Mouse (Mus musculus) hindbrain, postnatal 0 days (tissue): ENCODE measurements at regions not wholly inside any gene's neighbourhood (a gene's known extent, or its start where the extent isn't known, plus 50 kb on each side); places are given as distances from the start of the nearest gene placed in this dataset.

Experiments used
- ATAC-seq: fragments of 200-750 bp; cut with Nextera tagmentation; 2 replicates; pipeline ENCODE4 v1.8.0; 2017; ENCODE audit warnings: mild to moderate bottlenecking, moderate TSS enrichment, moderate library complexity
- DNase-seq: peaks from one replicate; pipeline ENCODE4 v3.0.0-alpha.2; 2015; ENCODE audit warnings: low spot score
- H3K27ac ChIP-seq: fragments of 300-500 bp; sonication (generic); 2 replicates; pipeline ENCODE4 v1.5.1; 2014; ENCODE audit warnings: mild to moderate bottlenecking
- H3K27me3 ChIP-seq: fragments of 300-500 bp; sonication (generic); 2 replicates; pipeline ENCODE4 v1.6.1; 2014; ENCODE audit warnings: low read length, mixed read lengths; ENCODE audit not compliant: insufficient read depth
- H3K36me3 ChIP-seq: fragments of 300-500 bp; sonication (generic); 2 replicates; pipeline ENCODE4 v1.6.1; 2014; ENCODE audit warnings: low read length, mixed read lengths; ENCODE audit not compliant: insufficient read depth
- H3K4me1 ChIP-seq: fragments of 300-500 bp; sonication (generic); 2 replicates; pipeline ENCODE4 v1.6.1; 2014; ENCODE audit warnings: antibody characterized with exemption, low read length, mixed read lengths; ENCODE audit not compliant: insufficient read depth
- H3K4me2 ChIP-seq: fragments of 300-500 bp; sonication (generic); 2 replicates; pipeline ENCODE4 v1.6.1; 2014; ENCODE audit warnings: low read depth, mild to moderate bottlenecking, low read length, moderate library complexity, mixed read lengths
- H3K4me3 ChIP-seq: fragments of 300-500 bp; sonication (generic); 2 replicates; pipeline ENCODE4 v1.5.1; 2014; ENCODE audit warnings: low read length
- H3K9ac ChIP-seq: fragments of 300-500 bp; sonication (generic); replicated peaks from 2 replicates; pipeline ENCODE4 v1.6.1; 2014; ENCODE audit warnings: mild to moderate bottlenecking, low read length, moderate library complexity, mixed read lengths
- H3K9me3 ChIP-seq: fragments of 300-500 bp; sonication (generic); 2 replicates; pipeline ENCODE4 v1.6.1; 2016; ENCODE audit warnings: low read length, mixed read lengths
- CTCF ChIP-seq: IDR thresholded peaks from 2 replicates; pipeline ENCODE4 v1.5.1; 2016; ENCODE audit warnings: antibody characterized with exemption, control low read depth, low read depth
- WGBS: fragments of 180-500 bp; shearing (Covaris S2); extraction: QIAGEN DNeasy Blood & Tissue Kit; methylation state at CpG from one replicate; pipeline ENCODE4 v1.1.7; 2014; 5-methylcytosine and 5-hydroxymethylcytosine counted together

DNA sequence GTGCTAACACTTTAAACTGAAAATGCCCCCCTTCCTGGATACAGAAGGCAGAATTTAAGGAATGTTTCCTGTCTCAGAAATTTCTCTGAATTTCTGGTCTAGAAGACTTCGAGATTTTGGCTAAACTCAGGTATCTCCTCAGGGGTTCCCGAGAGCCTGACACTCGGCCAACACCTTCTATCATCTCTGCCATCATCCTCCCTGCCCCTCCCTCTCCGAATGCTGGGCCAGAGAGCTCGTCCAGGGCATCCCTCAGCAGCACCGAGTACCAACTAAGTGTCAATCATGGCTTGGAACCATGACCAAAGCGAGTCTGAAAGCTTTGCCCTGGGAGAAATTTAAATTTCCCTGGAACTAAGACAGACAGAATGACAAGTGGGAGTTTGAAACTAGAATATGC, 138.2 kb upstream of the C9orf72 start:
- 59% methylated on average over 7 of the region's 7 CpGs for WGBS
- H3K4me3 ChIP-seq: no peak overlapping the region
- no peak overlapping the region for H3K27ac ChIP-seq
- H3K4me1 ChIP-seq: no peaks in the 10 kb centered on the region
- no peak for TF ChIP-seq CTCF
- no peak for DNase-seq
- no peak overlapping the region for H3K9ac ChIP-seq
- no peak overlapping the region for H3K4me2 ChIP-seq
- no peaks in the 10 kb centered on the region for H3K9me3 ChIP-seq
- H3K36me3 ChIP-seq: no peaks in the 10 kb centered on the region
- ATAC-seq: no peak
- H3K27me3 ChIP-seq: no peaks in the 10 kb centered on the region

DNA sequence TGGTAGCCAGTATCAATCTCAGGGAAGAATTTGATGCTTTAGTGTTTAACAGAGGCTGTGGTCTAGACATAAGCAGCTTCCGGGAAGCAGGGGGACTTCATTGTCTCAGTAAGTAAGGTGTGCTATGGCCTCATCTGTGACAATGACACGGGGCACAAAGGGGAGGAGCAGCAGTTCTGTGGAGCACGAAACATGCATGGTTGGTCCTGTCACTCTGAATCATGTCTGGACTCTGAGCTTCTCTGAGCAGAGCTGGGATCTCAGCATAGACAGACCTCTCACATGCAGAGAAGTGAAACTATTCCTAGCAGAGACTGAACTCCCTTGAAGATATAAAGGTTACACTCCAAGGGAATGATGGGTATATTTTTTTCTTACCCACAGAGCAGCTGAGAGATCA, 136.2 kb upstream of the C9orf72 start:
- no peaks in the 10 kb centered on the region for H3K36me3 ChIP-seq
- no peak overlapping the region for H3K4me3 ChIP-seq
- ATAC-seq: no peak
- TF ChIP-seq CTCF: no peak
- H3K27me3 ChIP-seq: no peaks in the 10 kb centered on the region
- no peak overlapping the region for H3K4me2 ChIP-seq
- H3K9ac ChIP-seq: no peak overlapping the region
- H3K9me3 ChIP-seq: no peaks in the 10 kb centered on the region
- H3K27ac ChIP-seq: no peak overlapping the region
- WGBS: 64% methylated on average over 3 of the region's 3 CpGs
- DNase-seq: no peak
- no peaks in the 10 kb centered on the region for H3K4me1 ChIP-seq

DNA sequence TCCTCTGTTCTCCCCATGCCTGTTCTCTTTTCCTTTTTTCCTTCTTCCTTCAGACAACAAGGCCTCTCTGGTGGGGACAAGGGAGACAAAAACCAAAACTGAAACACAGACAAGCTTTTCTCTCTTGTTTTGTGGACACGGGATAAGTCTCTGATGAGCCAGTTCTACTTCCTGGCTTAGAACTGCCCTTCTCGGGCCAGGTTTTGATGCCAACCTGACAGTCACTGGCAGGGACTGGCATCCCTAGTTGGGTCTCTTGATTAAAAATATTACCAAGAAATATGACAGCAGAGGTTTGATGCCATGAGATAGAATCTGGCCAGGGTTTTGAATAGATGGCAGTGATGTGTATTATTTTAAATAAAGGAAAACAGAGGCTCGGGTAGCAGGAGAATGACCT, 133.4 kb upstream of the C9orf72 start:
- no peak for TF ChIP-seq CTCF
- 83% methylated on average over 3 of the region's 3 CpGs for WGBS
- H3K9me3 ChIP-seq: no peaks in the 10 kb centered on the region
- H3K27me3 ChIP-seq: no peaks in the 10 kb centered on the region
- H3K4me2 ChIP-seq: no peak overlapping the region
- no peaks in the 10 kb centered on the region for H3K36me3 ChIP-seq
- DNase-seq (no peak), ATAC-seq (no peak)
- H3K4me3 ChIP-seq: no peak overlapping the region
- no peak overlapping the region for H3K27ac ChIP-seq
- no peak overlapping the region for H3K9ac ChIP-seq
- no peaks in the 10 kb centered on the region for H3K4me1 ChIP-seq

DNA sequence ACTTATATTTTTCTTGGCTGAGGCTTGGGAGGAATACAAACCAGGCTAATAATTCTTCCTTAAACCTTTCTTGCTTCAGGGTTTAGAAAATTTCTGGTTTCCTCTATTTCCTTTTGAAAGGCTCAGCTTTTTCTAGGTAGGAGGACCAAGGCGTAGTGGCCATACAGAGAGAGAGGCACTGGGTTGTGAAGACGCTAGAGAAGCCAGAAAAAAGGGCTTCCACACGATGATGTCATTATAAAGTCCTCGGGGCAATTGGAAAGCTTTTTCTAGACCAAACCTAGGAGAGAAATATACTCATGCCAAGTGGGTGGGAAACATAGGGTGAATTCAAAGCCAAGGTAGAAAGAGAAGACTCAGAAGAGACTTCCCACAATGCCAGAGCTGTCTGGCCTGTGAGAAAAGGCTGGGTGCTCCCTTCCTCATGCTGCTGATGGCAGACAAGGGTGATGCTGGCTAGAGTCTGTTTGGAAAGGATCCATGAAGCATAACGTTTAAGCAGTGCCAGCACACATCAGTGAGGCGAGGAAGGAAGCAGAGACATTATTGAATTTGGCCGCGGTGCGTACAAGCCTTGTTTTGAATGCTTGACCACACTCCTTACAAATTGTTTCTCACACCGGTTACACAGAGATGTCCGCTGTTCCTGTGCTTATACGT, 131.1 kb upstream of the C9orf72 start:
- H3K27me3 ChIP-seq: no peaks in the 10 kb centered on the region
- H3K4me2 ChIP-seq: no peak overlapping the region
- H3K36me3 ChIP-seq: no peaks in the 10 kb centered on the region
- no peak overlapping the region for H3K4me3 ChIP-seq
- DNase-seq: peak; percentile 67
- H3K4me1 ChIP-seq: no peaks in the 10 kb centered on the region
- no peak for TF ChIP-seq CTCF
- ATAC-seq: peak; percentile 75
- no peak overlapping the region for H3K27ac ChIP-seq
- H3K9me3 ChIP-seq: no peaks in the 10 kb centered on the region
- 50% methylated on average over 12 of the region's 12 CpGs for WGBS
- H3K9ac ChIP-seq: no peak overlapping the region

DNA sequence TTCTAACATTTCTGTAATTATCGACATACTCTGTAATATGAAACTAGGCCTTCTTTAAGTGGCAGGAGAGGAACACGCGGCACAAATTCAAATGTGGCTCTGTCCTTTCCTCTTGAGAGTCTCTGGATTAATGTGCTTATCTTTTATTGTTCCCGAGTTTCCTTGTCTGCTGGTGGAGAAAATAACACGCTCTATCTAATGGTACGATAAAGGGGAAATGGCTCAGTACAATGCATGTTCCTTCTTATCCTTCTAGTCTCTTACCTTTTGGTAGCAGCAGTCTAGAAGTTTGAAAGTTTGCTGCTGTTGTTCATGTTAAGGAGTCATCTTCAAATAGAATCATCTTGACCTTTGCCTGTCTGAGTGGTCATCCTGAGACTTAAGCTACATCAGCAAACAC, 130.1 kb upstream of the C9orf72 start:
- WGBS: 86% methylated on average over 6 of the region's 6 CpGs
- H3K36me3 ChIP-seq: no peaks in the 10 kb centered on the region
- no peaks in the 10 kb centered on the region for H3K27me3 ChIP-seq
- no peak overlapping the region for H3K27ac ChIP-seq
- no peaks in the 10 kb centered on the region for H3K4me1 ChIP-seq
- DNase-seq: no peak
- no peak for ATAC-seq
- no peaks in the 10 kb centered on the region for H3K9me3 ChIP-seq
- no peak overlapping the region for H3K4me3 ChIP-seq
- H3K4me2 ChIP-seq: no peak overlapping the region
- TF ChIP-seq CTCF: no peak
- H3K9ac ChIP-seq: no peak overlapping the region

- WGBS: 59% methylated on average over 14 of the region's 14 CpGs
- no peaks in the 10 kb centered on the region for H3K36me3 ChIP-seq
- H3K27me3 ChIP-seq: no peaks in the 10 kb centered on the region
- no peaks in the 10 kb centered on the region for H3K4me1 ChIP-seq
- H3K4me3 ChIP-seq: no peak overlapping the region
- no peak for ATAC-seq
- H3K9me3 ChIP-seq: no peaks in the 10 kb centered on the region
- H3K9ac ChIP-seq: no peak overlapping the region
- no peak for TF ChIP-seq CTCF
- DNase-seq: no peak
- H3K27ac ChIP-seq: no peak overlapping the region
- 0 out of 2 replicates have a peak overlapping the region, but pooled peaks have one; percentile 13 for H3K4me2 ChIP-seq
Measured at GRCm38 (mm10) chr4:35354046-35354445, 128.1 kb upstream of the C9orf72 start.

GRCm38 (mm10) chr4:35352606-35353005, 126.6 kb upstream of the C9orf72 start:
- no peak for TF ChIP-seq CTCF
- H3K4me1 ChIP-seq: no peaks in the 10 kb centered on the region
- H3K27me3 ChIP-seq: no peaks in the 10 kb centered on the region
- DNase-seq (no peak), ATAC-seq (no peak)
- no peak overlapping the region for H3K27ac ChIP-seq
- H3K4me3 ChIP-seq: no peak overlapping the region
- H3K36me3 ChIP-seq: no peaks in the 10 kb centered on the region
- no peak overlapping the region for H3K9ac ChIP-seq
- WGBS: 77% methylated on average over 1 of the region's 1 CpGs
- no peaks in the 10 kb centered on the region for H3K9me3 ChIP-seq
- H3K4me2 ChIP-seq: no peak overlapping the region
